Mouse (Mus musculus) mature B cell (primary cell): ENCODE results near the gene Hbb-bt.
"Not testable (repeated sequence)": the region's sequence is repeated elsewhere in the genome, so short reads cannot be mapped to it uniquely, and the experiment has no call there.

Source experiments
- in situ Hi-C: fragments of 300-500 bp; cut with MboI; formaldehyde crosslinking; loops from 2 replicates; pipeline ENCODE4 v1.14.3; 2019

Hbb-bt gene

DNA sequence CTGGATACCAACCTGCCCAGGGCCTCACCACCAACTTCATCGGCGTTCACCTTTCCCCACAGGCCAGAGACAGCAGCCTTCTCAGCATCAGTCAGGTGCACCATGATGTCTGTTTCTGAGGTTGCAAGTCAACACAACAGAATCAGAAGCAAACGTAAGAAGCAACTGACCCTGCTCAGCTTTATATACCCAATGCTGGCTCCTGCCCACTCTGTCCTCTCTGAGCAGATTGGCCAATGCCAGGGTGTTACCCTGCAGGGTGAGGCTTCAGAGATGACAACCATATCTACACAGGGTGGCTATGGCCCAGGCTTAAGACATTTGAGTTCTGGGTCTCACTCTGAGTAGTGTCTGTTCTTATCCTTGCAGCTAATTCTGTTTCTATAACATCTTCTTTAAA lies at the start of gene Hbb-bt:
Hbb-bt (minus strand) TSS at position 231 of the 400 bp plus-strand sequence.
- in situ Hi-C loops, result no loop called here

DNA sequence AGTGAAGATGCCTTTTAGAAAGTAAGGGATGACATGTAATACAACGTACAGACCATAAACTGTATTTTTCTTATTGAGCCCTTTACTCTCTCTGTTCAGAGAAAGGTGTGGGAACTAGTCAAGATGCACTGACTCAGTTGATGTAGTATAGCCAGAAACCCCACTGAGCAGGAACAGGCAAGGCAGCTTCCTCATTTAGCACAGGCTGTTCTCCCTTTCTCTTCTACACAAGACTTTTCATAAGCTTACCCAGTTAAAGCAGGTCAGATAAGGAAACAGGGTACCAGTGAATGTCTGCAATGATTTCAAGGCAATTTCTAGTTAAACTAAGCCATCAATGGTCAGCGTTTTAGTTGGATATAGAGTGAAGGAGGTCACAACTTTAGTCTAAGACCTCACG lies 47.7 kb upstream of the Hbb-bt start:
- in situ Hi-C loops, result loop anchor here (10.0 kb wide), 1 partner anchor 57 kb away; no protein-coding TSS in a partner anchor

DNA sequence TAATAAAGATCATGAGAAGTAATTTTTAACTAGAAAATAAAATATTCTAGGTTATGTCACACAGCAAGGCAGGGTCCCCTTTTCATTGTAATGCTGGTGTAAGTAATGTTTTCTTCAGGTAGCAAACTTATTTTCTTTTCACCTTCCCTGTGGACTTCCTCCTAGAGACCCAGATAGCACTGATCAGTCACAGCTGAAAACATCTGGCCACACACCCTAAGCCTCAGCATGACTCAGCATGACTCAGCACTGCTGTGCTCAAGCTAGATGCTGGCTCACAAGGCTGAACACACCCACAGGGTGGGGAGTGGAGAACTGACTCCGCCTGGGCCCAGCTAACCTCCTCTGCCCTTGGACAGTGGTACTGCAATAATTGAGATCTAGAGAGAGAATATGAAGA lies 47.1 kb upstream of the Hbb-bt start:
- in situ Hi-C loops, result loop anchor here (10.0 kb wide), 1 partner anchor 56 kb away; no protein-coding TSS in a partner anchor

DNA sequence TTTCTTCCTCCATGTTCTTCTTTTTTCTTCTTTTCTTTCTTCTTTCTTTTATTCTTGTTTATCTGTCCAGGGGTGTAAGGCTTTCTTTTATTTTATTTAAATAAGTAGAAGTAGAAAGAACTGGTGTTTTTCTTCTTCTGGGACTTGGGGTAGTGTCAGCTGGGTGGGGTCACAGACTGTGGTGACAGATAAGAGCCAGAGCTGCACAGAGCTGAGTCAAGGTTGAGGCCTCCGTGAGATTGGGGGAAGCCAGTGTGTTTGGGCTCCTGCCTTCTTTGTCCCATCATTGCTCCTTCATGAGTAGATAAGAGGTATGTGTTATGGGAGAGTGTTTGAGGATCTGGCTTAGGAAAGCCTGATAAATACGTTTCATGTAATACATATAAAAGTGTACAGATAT lies 45.3 kb upstream of the Hbb-bt start:
- in situ Hi-C loops, result no loop called here

DNA sequence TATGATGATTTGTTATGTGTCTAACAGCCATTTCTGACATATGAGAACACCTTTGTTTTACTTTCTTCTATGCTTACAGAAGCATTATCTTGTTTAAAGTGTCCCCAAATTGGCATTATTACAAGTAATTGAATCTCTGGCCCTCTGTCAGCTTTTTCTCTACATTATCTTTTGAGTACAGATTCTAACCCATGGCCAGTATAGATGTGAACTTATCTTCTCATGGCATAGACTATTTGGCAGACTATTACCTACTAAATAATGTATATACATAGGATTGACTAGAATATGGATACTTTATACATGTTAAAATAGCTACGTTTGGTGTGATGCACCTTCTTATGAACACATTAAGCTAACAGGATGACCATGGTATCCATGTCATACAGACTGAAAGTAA lies 40.9 kb upstream of the Hbb-bt start:
- in situ Hi-C loops, result no loop called here

DNA sequence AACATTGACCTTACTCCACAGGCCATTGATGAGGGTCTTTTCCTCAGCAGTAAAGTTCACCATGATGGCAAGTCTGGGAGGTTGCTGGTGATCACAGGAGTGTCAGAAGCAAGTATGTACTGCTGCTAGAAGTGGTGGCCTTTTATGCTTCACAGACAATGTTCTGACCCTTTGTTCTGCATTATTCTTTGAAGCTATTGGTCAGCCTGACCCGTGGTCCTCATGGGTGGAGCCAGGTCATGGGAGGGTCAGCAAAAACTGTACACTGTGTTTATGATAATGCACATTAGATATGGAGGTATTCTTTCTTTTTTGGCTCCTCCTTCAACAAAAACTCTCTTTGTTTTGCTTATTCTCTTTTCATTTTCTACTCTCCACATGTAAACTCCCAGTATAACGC lies 39.3 kb upstream of the Hbb-bt start, which contains the start of gene Hbb-y:
Hbb-y (minus strand) TSS at position 127 of the 400 bp plus-strand sequence.
- in situ Hi-C loops, result no loop called here

DNA sequence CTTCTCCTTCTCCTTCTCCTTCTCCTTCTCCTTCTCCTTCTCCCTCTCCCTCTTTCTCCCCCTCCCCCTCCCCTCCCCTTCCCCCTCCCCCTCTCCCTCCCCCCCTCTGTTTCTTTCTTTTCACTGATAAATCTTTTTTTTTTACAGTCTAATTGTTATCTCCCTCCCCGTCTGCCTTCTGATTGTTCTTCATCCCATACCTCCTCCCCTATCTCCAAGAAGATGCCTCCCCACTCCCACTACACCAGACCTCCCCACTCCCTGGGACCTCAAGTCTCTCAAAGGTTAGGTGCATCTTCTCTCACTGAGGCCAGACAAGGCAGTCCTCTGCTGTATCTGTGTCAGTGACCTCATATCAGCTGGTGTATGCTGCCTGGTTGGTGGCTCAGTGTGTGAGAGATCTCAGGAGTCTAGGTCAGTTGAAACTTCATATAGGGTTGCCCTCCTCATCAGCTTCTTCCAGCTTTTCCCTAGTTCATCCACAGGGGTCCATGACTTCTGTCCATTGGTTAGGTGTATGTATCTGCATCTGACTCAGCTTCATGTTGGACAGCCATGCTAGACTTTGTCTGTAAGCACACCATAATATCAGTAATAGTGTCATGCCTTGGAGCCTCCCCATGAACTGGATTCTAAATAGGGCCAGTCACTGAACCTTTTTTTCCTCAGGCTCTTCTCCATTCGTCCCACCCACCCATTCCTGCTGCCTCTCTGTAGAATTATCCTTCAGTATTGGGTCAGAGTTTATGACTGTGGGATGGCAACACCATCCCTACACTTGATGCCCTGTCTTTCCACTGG lies 30.9 kb upstream of the Hbb-bt start:
- in situ Hi-C loops, result no loop called here

DNA sequence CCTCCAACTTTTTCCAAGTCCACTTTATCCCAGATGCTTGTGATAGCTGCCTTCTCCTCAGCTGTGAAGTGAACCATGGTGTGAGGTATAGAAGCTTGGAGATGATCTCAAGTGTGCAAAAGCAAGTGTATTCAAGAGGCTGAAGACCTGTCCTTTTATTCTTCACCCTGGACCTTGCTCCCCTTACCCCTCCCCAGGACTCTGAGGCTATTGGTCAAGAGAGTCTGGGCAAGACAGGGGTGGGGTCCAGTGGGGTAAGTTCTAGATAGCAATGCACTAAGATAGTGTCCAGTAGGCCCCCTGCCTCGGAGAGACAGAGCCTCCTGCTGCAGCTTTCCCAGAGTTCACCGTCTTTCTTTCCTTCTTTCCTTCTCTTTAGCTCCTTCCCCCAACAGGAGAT lies 29.2 kb upstream of the Hbb-bt start, which contains the start of gene Hbb-bh1:
Hbb-bh1 (minus strand) TSS at position 131 of the 400 bp plus-strand sequence.
- in situ Hi-C loops, result no loop called here

DNA sequence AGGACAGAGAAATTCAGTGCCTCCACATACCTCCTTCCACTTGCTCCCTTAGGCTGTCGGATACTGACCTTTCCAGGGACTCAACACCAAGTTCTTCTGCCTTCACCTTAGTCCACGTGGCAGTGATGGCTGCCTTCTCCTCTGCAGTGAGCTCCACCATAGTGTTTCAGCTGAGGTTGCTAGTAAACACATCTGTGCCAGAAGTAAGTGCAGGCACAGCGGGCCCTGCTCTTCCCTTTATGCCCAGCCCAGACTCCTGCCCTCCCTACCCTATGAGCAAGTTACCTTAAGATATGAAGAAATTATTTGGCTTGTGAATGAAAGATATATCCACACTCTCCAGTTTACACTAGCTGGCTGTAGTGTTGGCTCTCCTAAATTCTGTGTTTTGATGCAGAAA lies 26.5 kb upstream of the Hbb-bt start, which contains the start of gene Hbb-bh2:
Hbb-bh2 (minus strand) TSS at position 253 of the 400 bp plus-strand sequence.
- in situ Hi-C loops, result no loop called here

DNA sequence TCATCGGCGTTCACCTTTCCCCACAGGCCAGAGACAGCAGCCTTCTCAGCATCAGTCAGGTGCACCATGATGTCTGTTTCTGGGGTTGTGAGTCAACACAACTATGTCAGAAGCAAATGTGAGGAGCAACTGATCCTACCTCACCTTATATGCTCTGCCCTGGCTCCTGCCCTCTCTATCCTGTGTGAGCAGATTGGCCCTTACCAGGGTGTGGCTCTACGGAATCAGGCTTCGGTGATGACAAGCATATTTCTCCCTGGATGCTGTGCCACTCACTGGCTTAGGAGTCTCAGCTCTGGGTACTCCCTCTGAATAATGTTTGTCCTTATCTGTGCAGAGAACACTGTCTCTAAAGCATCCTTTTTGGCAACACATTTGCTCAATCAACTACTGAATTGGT lies 14.0 kb upstream of the Hbb-bt start, which contains the start of gene Hbb-bs:
Hbb-bs (minus strand) TSS at position 289 of the 400 bp plus-strand sequence.
- in situ Hi-C loops, result no loop called here

DNA sequence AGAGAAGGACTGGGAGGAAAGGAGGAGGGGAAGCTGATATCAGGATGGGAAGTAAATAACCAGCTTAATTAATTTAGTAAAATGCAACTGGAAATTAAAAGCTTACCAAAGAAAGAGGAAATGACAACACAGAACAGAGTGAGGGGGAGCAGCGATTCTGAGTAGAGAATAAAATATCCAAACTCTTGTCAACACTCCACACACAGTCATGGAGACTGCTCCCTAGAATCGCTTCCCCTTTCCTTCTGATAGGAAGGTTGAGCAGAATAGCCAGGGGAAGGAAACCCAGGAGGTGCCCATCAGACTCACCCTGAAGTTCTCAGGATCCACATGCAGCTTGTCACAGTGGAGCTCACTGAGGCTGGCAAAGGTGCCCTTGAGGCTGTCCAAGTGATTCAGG lies 13.3 kb upstream of the Hbb-bt start:
- in situ Hi-C loops, result not testable (repeated sequence)

DNA sequence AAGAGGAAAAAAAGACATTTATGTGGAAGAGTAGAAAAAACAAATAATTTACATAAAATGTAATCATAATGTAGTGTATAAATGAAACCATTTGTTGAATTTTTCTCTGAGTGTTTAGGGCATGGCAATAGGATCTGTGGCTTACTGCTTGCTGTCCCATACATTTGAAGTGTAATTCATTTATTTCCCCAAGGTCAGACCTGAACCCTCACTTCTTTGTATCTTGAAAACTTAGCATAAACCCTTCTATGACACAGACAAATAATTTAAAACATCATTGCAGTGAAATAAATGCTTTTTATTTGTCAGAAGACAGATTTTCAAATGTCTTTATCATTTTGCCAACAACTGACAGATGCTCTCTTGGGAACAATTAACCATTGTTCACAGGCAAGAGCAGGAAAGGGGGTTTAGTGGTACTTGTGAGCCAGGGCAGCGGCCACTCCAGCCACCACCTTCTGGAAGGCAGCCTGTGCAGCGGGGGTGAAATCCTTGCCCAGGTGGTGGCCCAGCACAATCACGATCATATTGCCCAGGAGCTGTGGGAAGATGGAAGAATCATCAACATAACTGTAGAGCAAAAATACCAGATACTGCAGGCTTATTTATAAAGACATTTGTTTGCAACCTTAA lies 12.6 kb upstream of the Hbb-bt start:
- in situ Hi-C loops, result no loop called here

DNA sequence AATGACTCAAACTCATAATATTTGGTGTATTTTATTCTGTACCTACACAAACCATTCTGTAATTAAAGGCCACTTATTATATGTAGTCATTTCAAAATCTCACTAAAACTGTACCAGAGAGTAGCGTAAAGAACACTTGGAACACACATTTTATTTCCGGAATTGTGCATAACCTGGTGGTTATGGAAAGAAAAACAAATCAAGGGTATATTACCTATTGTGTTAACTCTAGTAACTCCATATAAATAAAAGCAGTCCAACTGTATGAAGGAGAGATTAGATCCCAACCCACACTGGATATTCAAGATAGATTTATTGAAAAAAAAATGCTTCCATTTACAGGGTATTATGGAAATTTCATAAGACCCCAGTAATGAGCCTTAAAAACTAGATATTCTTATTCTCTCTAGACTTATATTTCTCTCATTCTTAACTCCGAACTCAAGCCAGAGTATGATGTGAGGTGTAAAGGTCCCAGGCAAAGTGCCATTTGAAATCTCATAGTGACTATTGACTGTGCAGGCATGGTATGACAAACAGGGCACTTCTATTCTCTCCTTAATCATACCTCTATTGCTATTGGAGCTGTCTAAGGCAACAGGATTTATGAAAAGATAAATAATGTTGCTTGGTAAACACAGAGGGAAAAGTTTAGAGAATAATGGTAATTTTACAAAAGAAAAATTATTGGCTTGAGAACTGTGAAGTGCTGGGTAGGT lies 11.9 kb upstream of the Hbb-bt start:
- in situ Hi-C loops, result no loop called here

DNA sequence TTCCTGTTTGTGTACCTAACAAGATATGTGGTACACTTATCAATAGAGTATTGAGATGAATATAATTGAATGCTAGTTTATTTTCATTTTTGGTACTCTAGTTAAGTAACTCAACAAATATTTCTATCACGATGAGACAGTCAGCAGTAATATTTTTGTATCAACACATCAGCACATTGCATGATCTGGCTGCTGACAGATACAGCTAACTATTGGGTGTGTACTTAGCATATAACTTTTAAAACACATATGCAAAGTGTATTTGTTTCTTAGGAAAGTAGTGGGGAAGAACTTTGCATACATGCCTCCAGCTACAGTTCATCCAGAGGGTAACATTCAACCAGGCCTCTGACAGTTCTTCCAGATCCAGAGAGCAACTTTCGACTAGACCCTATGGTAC lies 10.8 kb upstream of the Hbb-bt start:
- in situ Hi-C loops, result no loop called here

DNA sequence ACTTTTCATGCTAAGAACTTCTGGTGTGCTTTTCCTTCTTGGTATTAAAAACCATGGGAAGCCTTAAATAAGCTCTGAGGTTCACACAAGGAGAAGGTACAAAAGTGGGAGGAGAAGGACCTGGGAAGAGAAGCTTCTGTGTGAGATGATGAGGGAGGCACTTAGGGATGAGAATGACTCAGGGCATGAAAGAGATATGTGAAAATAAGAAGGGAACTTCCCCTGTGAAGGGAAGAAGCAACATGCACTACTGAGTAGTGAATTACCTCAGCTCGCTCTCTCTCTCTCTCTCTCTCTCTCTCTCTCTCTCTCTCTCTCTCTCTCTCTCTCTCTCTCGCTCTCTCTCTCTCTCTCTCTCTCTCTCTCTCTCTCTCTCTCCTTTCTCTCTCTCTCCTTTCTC lies 1.3 kb upstream of the Hbb-bt start:
- in situ Hi-C loops, result not testable (repeated sequence)

DNA sequence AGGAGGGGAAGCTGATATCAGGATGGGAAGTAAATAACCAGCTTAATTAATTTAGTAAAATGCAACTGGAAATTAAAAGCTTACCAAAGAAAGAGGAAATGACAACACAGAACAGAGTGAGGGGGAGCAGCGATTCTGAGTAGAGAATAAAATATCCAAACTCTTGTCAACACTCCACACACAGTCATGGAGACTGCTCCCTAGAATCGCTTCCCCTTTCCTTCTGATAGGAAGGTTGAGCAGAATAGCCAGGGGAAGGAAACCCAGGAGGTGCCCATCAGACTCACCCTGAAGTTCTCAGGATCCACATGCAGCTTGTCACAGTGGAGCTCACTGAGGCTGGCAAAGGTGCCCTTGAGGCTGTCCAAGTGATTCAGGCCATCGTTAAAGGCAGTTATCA lies 644 bp downstream of the Hbb-bt start:
- in situ Hi-C loops, result not testable (repeated sequence)

DNA sequence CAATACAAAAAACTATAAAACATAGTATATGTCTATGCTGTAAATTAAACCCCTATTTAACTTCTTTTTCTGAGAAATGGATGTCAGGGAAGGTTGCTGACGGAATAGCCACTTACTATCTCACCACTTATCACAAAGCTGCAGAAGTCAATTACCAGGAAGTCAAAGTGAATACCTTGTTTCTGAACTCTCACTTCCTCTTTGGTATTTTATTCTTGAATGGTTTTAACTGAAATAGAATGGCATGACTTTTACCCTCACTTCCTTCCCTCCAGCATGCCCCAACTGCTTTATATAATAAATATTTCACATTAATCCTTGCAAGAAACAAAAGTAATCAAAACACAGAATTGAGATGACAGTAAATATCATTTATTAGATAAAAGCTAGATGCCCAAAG lies 1.6 kb downstream of the Hbb-bt start:
- in situ Hi-C loops, result no loop called here

DNA sequence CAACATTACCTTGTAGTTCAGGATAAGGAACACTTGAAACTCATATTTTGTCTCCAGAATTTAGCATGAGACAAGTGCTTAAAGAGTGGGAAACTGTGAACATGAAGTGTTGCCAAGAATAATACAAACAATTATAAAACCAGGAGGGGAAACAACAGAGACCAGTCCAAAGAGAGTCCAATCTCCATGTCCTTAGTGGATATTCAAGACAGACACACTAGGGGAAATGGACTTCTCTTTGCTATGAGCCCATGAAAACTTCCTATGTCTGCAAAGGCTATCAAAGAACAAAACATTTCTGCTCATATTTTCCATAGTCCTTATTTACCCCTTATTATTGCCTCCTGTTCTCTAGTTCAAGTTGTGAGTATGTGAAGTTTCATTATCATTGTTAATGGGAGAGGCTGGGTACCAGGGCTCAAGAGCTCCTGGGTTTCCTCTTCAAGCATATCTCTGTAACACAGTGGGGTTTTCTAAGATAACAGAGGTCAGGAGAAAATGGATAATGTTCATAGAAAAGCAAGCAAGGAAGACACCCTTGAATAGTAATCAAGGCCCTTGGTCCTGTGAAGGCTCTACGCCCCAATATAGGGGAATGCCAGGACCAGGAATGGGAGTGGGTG lies 2.5 kb downstream of the Hbb-bt start:
- in situ Hi-C loops, result no loop called here

DNA sequence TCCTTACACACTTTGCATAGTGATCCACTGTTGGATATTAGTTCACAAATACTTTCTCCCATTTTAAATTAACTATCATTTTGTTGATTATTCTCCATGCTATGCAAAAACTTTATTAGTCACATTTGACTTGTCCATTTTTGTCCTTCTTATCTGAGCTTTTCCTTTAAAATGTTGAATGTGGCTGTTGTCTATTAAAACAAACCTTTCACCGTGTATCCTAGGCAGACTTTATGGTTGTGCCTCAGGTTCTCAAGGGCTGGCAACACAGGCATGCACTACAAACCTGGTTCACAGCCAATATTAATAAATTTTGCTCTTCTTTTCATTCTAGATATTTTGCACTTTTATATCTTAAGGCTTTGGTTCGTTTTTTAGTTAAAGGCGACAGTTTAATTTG lies 3.0 kb downstream of the Hbb-bt start:
- in situ Hi-C loops, result no loop called here

DNA sequence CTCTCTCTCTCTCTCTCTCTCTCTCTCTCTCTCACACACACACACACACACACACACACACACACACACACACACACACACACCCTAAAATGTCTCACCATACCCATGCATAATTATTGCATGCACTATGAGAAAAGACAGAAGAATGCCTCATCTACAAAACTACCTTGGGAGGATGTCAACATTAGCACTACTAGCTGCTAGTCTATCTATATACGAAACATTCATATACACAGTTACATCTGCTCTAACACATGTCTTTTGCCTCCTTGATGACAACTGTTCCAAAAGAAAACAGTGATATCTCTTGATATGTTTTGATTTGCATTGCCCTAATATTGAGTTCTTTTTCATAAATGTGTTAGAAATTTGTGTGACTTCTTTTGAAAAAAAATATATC lies 3.5 kb downstream of the Hbb-bt start:
- in situ Hi-C loops, result no loop called here

DNA sequence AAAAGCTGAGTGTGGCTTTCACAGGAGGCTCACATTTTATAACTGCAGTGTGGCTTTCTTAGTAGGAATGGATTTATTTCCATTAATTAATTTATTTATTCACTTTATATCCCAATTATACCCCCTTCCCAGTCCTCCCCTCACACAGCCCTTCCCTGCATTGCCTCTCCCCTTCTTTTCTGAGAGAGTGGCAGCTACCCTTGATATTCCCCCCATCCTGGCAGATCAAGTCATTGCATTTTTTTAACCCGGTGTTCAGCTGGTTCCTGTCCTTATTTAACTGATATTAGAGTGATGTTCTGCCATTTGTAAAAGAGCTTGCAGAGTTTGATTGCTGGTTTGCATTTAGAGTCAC lies 4.0 kb downstream of the Hbb-bt start:
- in situ Hi-C loops, result loop anchor here (10.0 kb wide), 1 partner anchor 55 kb away; no protein-coding TSS in a partner anchor
